Comparison of ENCODE assay signal across 1 mouse cellular context in genomic region chr2:5900145-5900544, GRCm38 (mm10).
TF ChIP-seq lines count a peak whose summit lies in the region.

No protein-coding gene starts in this region.

TF ChIP-seq in CH12.LX, 34 proteins besides CTCF, POLR2A, EP300 and RAD21 (continued from another document):
- TF ChIP-seq JUND (conservative IDR thresholded peaks at IDR 0.05; ENCODE audit: low read depth, low read length) (peak; percentile 57; the same call in 1 of the 2 replicates), UBTF (IDR thresholded peaks at IDR 0.05; ENCODE audit: low read depth, low read length) (no peak), ELF1 (IDR thresholded peaks at IDR 0.05; ENCODE audit: low read depth, low read length) (no peak), USF2 (conservative IDR thresholded peaks at IDR 0.05; ENCODE audit: low read depth, low read length) (no peak), ZKSCAN1 (IDR thresholded peaks at IDR 0.05; ENCODE audit: borderline replicate concordance, low read depth, low read length) (no peak), RCOR1 (conservative IDR thresholded peaks at IDR 0.05; ENCODE audit: low read depth, low read length) (no peak), IRF4 (IDR thresholded peaks at IDR 0.05; ENCODE audit: low read depth, low read length) (0 out of 2 replicates have a peak, but pooled peaks have one; percentile 24), ZC3H11A (IDR thresholded peaks at IDR 0.05; ENCODE audit: low read depth, low read length) (peak; percentile 51), POLR2AphosphoS2 (IDR thresholded peaks at IDR 0.05; ENCODE audit: low read depth, low read length) (no peak)
TF ChIP-seq in CH12.LX: peak in this region for 11.
